Mouse (Mus musculus): ENCODE data around the gene Rpl22l1. TPM values are rescaled to one million over a fixed set of nuclear protein-coding genes. Genes with fewer than 3 reads are reported as not detected.
"Not testable (repeated sequence)": the region's sequence is repeated elsewhere in the genome, so short reads cannot be mapped to it uniquely, and the experiment has no call there.

The Rpl22l1 gene
- 231 TPM for polyA plus RNA-seq (2012; fragmentation: generic; extraction: Trizol)

- Histone ChIP-seq H3K36me3 (ENCODE audit: control insufficient read depth, insufficient read depth) (peaks cover 25% of the 10 kb centered on the region), H3K27me3 (ENCODE audit: control insufficient read depth, insufficient read depth, insufficient read length) (no peaks in the 10 kb centered on the region), H3K4me3 (peak within 1 kb of the TSS; percentile 90), H3K79me2 (ENCODE audit: control insufficient read depth, insufficient read depth) (peaks cover 22% of the 10 kb centered on the region), H3ac (ENCODE audit: control insufficient read depth, insufficient read length) (peak within 1 kb of the TSS; percentile 97), H3K4me2 (ENCODE audit: low read depth) (peak within 1 kb of the TSS; percentile 79)
- TF ChIP-seq POLR2AphosphoS2 (IDR thresholded peaks at IDR 0.05; ENCODE audit: insufficient read length, low read depth) (peak; percentile 96), TCF3 (IDR thresholded peaks at IDR 0.05; ENCODE audit: insufficient read length, low read depth) (no peak), MYOG (IDR thresholded peaks at IDR 0.05; ENCODE audit: control insufficient read depth in 1 of 3, insufficient read depth in 1 of 3, insufficient read length in 2 of 3, low read depth in 2 of 3) (peak in 1 of 3 experiments; percentile 6), REST (IDR thresholded peaks at IDR 0.05; ENCODE audit: insufficient read depth, insufficient read length) (no peak), MYOD1 (IDR thresholded peaks at IDR 0.05; ENCODE audit: control insufficient read depth in 1 of 3, insufficient read length in 2 of 3, low read depth in 2 of 3) (no peak), USF1 (IDR thresholded peaks at IDR 0.05; ENCODE audit: low read depth) (no peak), E2F4 (IDR thresholded peaks at IDR 0.05; ENCODE audit: insufficient read depth) (no peak), TCF12 (IDR thresholded peaks at IDR 0.05; ENCODE audit: insufficient read depth, poor library complexity, severe bottlenecking) (no peak), POLR2A (IDR thresholded peaks at IDR 0.05; ENCODE audit: insufficient read length, low read depth) (peak; percentile 97)
Observed at GRCm38 (mm10) chr3:28805301-28806097, at the start of gene Rpl22l1. Gene Rpl22l1, plus strand, starts transcription at chr3:28805436.

- H3K79me2 ChIP-seq (ENCODE audit: control insufficient read depth, insufficient read depth), result no peaks in the 10 kb centered on the region
- H3K27me3 ChIP-seq (ENCODE audit: control insufficient read depth, insufficient read depth, insufficient read length), result no peaks in the 10 kb centered on the region
- no peaks in the 10 kb centered on the region for H3K36me3 ChIP-seq (ENCODE audit: control insufficient read depth, insufficient read depth)
- no peak overlapping the region for H3K4me2 ChIP-seq (ENCODE audit: low read depth)
- TF ChIP-seq CEBPB (IDR thresholded peaks at IDR 0.05; ENCODE audit: insufficient read depth, poor library complexity, severe bottlenecking), result no peak
- TF ChIP-seq MYOG (IDR thresholded peaks at IDR 0.05; ENCODE audit: control insufficient read depth in 1 of 3, insufficient read depth in 1 of 3, insufficient read length in 2 of 3, low read depth in 2 of 3), result no peak
- no peak for TF ChIP-seq TCF3 (IDR thresholded peaks at IDR 0.05; ENCODE audit: insufficient read length, low read depth)
- no peak for TF ChIP-seq E2F4 (IDR thresholded peaks at IDR 0.05; ENCODE audit: insufficient read depth)
- no peak overlapping the region for H3ac ChIP-seq (ENCODE audit: control insufficient read depth, insufficient read length)
- no peak overlapping the region for H3K4me3 ChIP-seq
Observed at GRCm38 (mm10) chr3:28755477-28755876, 49.8 kb upstream of the Rpl22l1 start.

GRCm38 (mm10) chr3:28761225-28761789, 43.9 kb upstream of the Rpl22l1 start:
- H3ac ChIP-seq (ENCODE audit: control insufficient read depth, insufficient read length), result no peak overlapping the region
- H3K4me3 ChIP-seq, result no peak overlapping the region
- TF ChIP-seq POLR2AphosphoS2 (IDR thresholded peaks at IDR 0.05; ENCODE audit: insufficient read length, low read depth), result no peak
- H3K27me3 ChIP-seq (ENCODE audit: control insufficient read depth, insufficient read depth, insufficient read length), result no peaks in the 10 kb centered on the region
- H3K4me2 ChIP-seq (ENCODE audit: low read depth), result no peak overlapping the region
- H3K36me3 ChIP-seq (ENCODE audit: control insufficient read depth, insufficient read depth), result no peaks in the 10 kb centered on the region
- no peaks in the 10 kb centered on the region for H3K79me2 ChIP-seq (ENCODE audit: control insufficient read depth, insufficient read depth)

- Histone ChIP-seq H3K4me3 (no peak overlapping the region), H3K27me3 (ENCODE audit: control insufficient read depth, insufficient read depth, insufficient read length) (no peaks in the 10 kb centered on the region), H3K79me2 (ENCODE audit: control insufficient read depth, insufficient read depth) (no peaks in the 10 kb centered on the region), H3K4me2 (ENCODE audit: low read depth) (no peak overlapping the region), H3ac (ENCODE audit: control insufficient read depth, insufficient read length) (no peak overlapping the region), H3K36me3 (ENCODE audit: control insufficient read depth, insufficient read depth) (no peaks in the 10 kb centered on the region)
- no peak for TF ChIP-seq REST (IDR thresholded peaks at IDR 0.05; ENCODE audit: insufficient read depth, insufficient read length)
- no peak for TF ChIP-seq USF1 (IDR thresholded peaks at IDR 0.05; ENCODE audit: low read depth)
- no peak for TF ChIP-seq MAX (IDR thresholded peaks at IDR 0.05; ENCODE audit: low read depth)
- no peak for TF ChIP-seq SRF (IDR thresholded peaks at IDR 0.05; ENCODE audit: control insufficient read depth, insufficient read length, low read depth)
- no peak for TF ChIP-seq TCF12 (IDR thresholded peaks at IDR 0.05; ENCODE audit: insufficient read depth, poor library complexity, severe bottlenecking)
- TF ChIP-seq POLR2A (IDR thresholded peaks at IDR 0.05; ENCODE audit: insufficient read length, low read depth), result no peak
- TF ChIP-seq MYOG (IDR thresholded peaks at IDR 0.05; ENCODE audit: control insufficient read depth in 1 of 3, insufficient read depth in 1 of 3, insufficient read length in 2 of 3, low read depth in 2 of 3), result no peak
- no peak for TF ChIP-seq E2F4 (IDR thresholded peaks at IDR 0.05; ENCODE audit: insufficient read depth)
Observed at GRCm38 (mm10) chr3:28766935-28767334, 38.3 kb upstream of the Rpl22l1 start.

- Histone ChIP-seq H3K79me2 (ENCODE audit: control insufficient read depth, insufficient read depth) (no peaks in the 10 kb centered on the region), H3K27me3 (ENCODE audit: control insufficient read depth, insufficient read depth, insufficient read length) (no peaks in the 10 kb centered on the region), H3K4me2 (ENCODE audit: low read depth) (no peak overlapping the region), H3K36me3 (ENCODE audit: control insufficient read depth, insufficient read depth) (no peaks in the 10 kb centered on the region), H3ac (ENCODE audit: control insufficient read depth, insufficient read length) (no peak overlapping the region), H3K4me3 (no peak overlapping the region)
- TF ChIP-seq REST (IDR thresholded peaks at IDR 0.05; ENCODE audit: insufficient read depth, insufficient read length) (no peak), MAX (IDR thresholded peaks at IDR 0.05; ENCODE audit: low read depth) (no peak), E2F4 (IDR thresholded peaks at IDR 0.05; ENCODE audit: insufficient read depth) (no peak), CEBPB (IDR thresholded peaks at IDR 0.05; ENCODE audit: insufficient read depth, poor library complexity, severe bottlenecking) (no peak), SRF (IDR thresholded peaks at IDR 0.05; ENCODE audit: control insufficient read depth, insufficient read length, low read depth) (no peak), MYOG (IDR thresholded peaks at IDR 0.05; ENCODE audit: control insufficient read depth in 1 of 3, insufficient read depth in 1 of 3, insufficient read length in 2 of 3, low read depth in 2 of 3) (no peak), POLR2AphosphoS2 (IDR thresholded peaks at IDR 0.05; ENCODE audit: insufficient read length, low read depth) (no peak), TCF3 (IDR thresholded peaks at IDR 0.05; ENCODE audit: insufficient read length, low read depth) (no peak), MYOD1 (IDR thresholded peaks at IDR 0.05; ENCODE audit: control insufficient read depth in 1 of 3, insufficient read length in 2 of 3, low read depth in 2 of 3) (no peak), POLR2A (IDR thresholded peaks at IDR 0.05; ENCODE audit: insufficient read length, low read depth) (no peak)
Observed at GRCm38 (mm10) chr3:28768222-28768621, 37.0 kb upstream of the Rpl22l1 start.

- not testable (repeated sequence) for H3K27me3 ChIP-seq (ENCODE audit: control insufficient read depth, insufficient read depth, insufficient read length); H3K36me3 ChIP-seq (ENCODE audit: control insufficient read depth, insufficient read depth); H3ac ChIP-seq (ENCODE audit: control insufficient read depth, insufficient read length); H3K4me3 ChIP-seq; H3K4me2 ChIP-seq (ENCODE audit: low read depth); H3K79me2 ChIP-seq (ENCODE audit: control insufficient read depth, insufficient read depth)
Observed at GRCm38 (mm10) chr3:28772919-28773318, 32.3 kb upstream of the Rpl22l1 start.

All from myocyte (in vitro differentiated cells).